In the genomic region with DNA sequence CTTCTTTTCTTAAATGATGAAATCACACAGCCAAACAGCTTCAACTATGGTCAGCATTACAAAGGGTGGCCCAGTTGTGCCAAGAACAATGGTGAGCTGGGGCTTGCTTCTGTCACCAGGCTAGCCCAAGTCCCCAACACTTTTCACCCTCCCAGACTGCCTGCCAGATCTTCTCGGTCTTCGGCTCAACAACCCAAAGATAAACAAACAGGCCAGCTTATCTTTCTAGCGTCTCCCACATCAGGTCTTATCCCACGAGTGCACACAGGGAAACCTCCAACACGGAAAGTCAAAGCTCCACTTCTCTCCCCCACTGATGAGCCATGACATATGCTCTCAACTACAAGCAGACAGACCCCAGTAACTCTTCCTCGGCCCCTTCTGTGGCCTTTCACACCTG, we compare ENCODE assay signal across 13 mouse cellular contexts. TPM values are rescaled to one million over a fixed set of nuclear protein-coding genes. Genes with fewer than 3 reads are reported as not detected.
A peak's percentile ranks its signal among the peaks of the same experiment; 100 is the strongest.
DNase-seq lines count a peak whose midpoint lies in the region; ATAC-seq and TF ChIP-seq lines count a peak whose summit lies in the region.
"Had no signal": no experiment of that assay in that cellular context is flagged by ENCODE, and none has a peak within 500 bp of the region (broad histone marks: within the 10 kb centered on the region; RNA-seq: fewer than 3 reads in every experiment).

No protein-coding gene starts in this region.

- H3K27ac ChIP-seq in embryonic facial prominence, embryonic 15.5 days (replicated peaks): peak overlapping the region; percentile 39; the same call in 1 of the 2 replicates
- H3K27ac ChIP-seq in embryonic facial prominence, embryonic 10.5 days (replicated peaks): no peak overlapping the region; the same call in 1 of the 2 replicates
- H3K27ac ChIP-seq in lung, embryonic 14.5 days (ENCODE audit: low read depth): peak overlapping the region; percentile 16
- no peak overlapping the region for H3K27ac ChIP-seq in liver, adult 2 months (replicated peaks; ENCODE audit: insufficient read depth, low read depth, low read length)
- H3K27ac ChIP-seq in hindbrain, embryonic 11.5 days (ENCODE audit: low read depth, low read length): no peak overlapping the region
- H3K27ac ChIP-seq: kidney, postnatal 0 days; midbrain, embryonic 12.5 days had no signal

- no peak overlapping the region for H3K4me2 ChIP-seq in embryonic facial prominence, embryonic 15.5 days (replicated peaks)
- no peak overlapping the region for H3K4me2 ChIP-seq in lung, embryonic 14.5 days
- no peak overlapping the region for H3K4me2 ChIP-seq in hindbrain, embryonic 11.5 days (replicated peaks; ENCODE audit: low read depth, low read length)
- H3K4me2 ChIP-seq: midbrain, embryonic 12.5 days had no signal

- no peak for DNase-seq in embryonic facial prominence, embryonic 10.5 days (ENCODE audit: low spot score)
- DNase-seq in lung, embryonic 14.5 days: no peak
- no peak for DNase-seq in lung, adult 2 months
- peak; percentile 16 for DNase-seq in liver, adult 2 months (ENCODE audit: extremely low read depth, low read depth, low spot score)
- no peak for DNase-seq in hindbrain, embryonic 11.5 days (ENCODE audit: low spot score)
- DNase-seq in right cerebral cortex, postnatal 4 days: no peak
- DNase-seq: gastrocnemius, postnatal 25 days; heart, postnatal 4 days; right cerebral cortex, postnatal 25 days had no signal

- no peak overlapping the region for H3K4me3 ChIP-seq in embryonic facial prominence, embryonic 15.5 days (replicated peaks)
- no peak overlapping the region for H3K4me3 ChIP-seq in embryonic facial prominence, embryonic 10.5 days
- no peak overlapping the region for H3K4me3 ChIP-seq in lung, embryonic 14.5 days (ENCODE audit: low read depth, low read length)
- no peak overlapping the region for H3K4me3 ChIP-seq in lung, adult 2 months (replicated peaks; ENCODE audit: extremely low read depth, low read depth, low read length)
- no peak overlapping the region for H3K4me3 ChIP-seq in liver, adult 2 months (ENCODE audit: insufficient read depth, low read depth, low read length)
- H3K4me3 ChIP-seq in hindbrain, embryonic 11.5 days (ENCODE audit: low read depth, low read length): no peak overlapping the region
- H3K4me3 ChIP-seq: midbrain, embryonic 12.5 days had no signal

- no peak for ATAC-seq in embryonic facial prominence, embryonic 15.5 days (ENCODE audit: insufficient number of reproducible peaks, low FRiP score, low TSS enrichment, low read depth)
- no peak; the same call in 1 of the 2 replicates for ATAC-seq in lung, embryonic 14.5 days (ENCODE audit: insufficient read depth)
- ATAC-seq in megakaryocyte progenitor cell, adult 5-6 weeks (replicated peaks; ENCODE audit: poor library complexity): peak; percentile 70
- ATAC-seq in hindbrain, embryonic 11.5 days (ENCODE audit: low FRiP score): no peak

- H3K79me2 ChIP-seq in liver, adult 2 months (ENCODE audit: control insufficient read depth, insufficient read depth, low read length): peaks cover 76% of the 10 kb centered on the region

- H3K36me3 ChIP-seq in embryonic facial prominence, embryonic 15.5 days: no peaks in the 10 kb centered on the region
- peaks cover 7% of the 10 kb centered on the region for H3K36me3 ChIP-seq in embryonic facial prominence, embryonic 10.5 days (replicated peaks)
- H3K36me3 ChIP-seq in lung, embryonic 14.5 days (ENCODE audit: insufficient read depth): no peaks in the 10 kb centered on the region
- no peaks in the 10 kb centered on the region for H3K36me3 ChIP-seq in liver, adult 2 months (ENCODE audit: control insufficient read depth, insufficient read depth, low read length)
- no peaks in the 10 kb centered on the region for H3K36me3 ChIP-seq in hindbrain, embryonic 11.5 days (ENCODE audit: control insufficient read depth, insufficient read depth, low read length)
- H3K36me3 ChIP-seq: midbrain, embryonic 12.5 days had no signal

- TF ChIP-seq CTCF in lung, embryonic 14.5 days (IDR thresholded peaks at IDR 0.05; ENCODE audit: low read depth): no peak
- TF ChIP-seq CTCF in lung, adult 2 months (IDR thresholded peaks at IDR 0.05; ENCODE audit: insufficient read depth, low read length): no peak
- no peak for TF ChIP-seq CTCF in liver, adult 2 months (IDR thresholded peaks at IDR 0.05; ENCODE audit: low read depth, low read length)

- no peak overlapping the region for H3K9ac ChIP-seq in embryonic facial prominence, embryonic 15.5 days
- no peak overlapping the region for H3K9ac ChIP-seq in lung, embryonic 14.5 days
- H3K9ac ChIP-seq in liver, adult 2 months (ENCODE audit: low read depth, low read length): no peak overlapping the region
- H3K9ac ChIP-seq in hindbrain, embryonic 11.5 days (ENCODE audit: low read depth, low read length): no peak overlapping the region
- H3K9ac ChIP-seq: midbrain, embryonic 12.5 days had no signal

- WGBS in embryonic facial prominence, embryonic 15.5 days: 60% methylated on average over 6 of the region's 6 CpGs
- 64% methylated on average over 6 of the region's 6 CpGs for whole genome bisulfite sequencing in embryonic facial prominence, embryonic 10.5 days
- 8% methylated on average over 6 of the region's 6 CpGs for WGBS in lung, embryonic 14.5 days
- 23% methylated on average over 6 of the region's 6 CpGs for WGBS in lung, adult 2 months
- 17% methylated on average over 6 of the region's 6 CpGs for WGBS in liver, adult 2 months
- 73% methylated on average over 6 of the region's 6 CpGs for WGBS in hindbrain, embryonic 11.5 days

- no peaks in the 10 kb centered on the region for H3K9me3 ChIP-seq in embryonic facial prominence, embryonic 15.5 days (replicated peaks)
- no peaks in the 10 kb centered on the region for H3K9me3 ChIP-seq in embryonic facial prominence, embryonic 10.5 days
- no peaks in the 10 kb centered on the region for H3K9me3 ChIP-seq in lung, embryonic 14.5 days (ENCODE audit: low read depth, low read length)
- H3K9me3 ChIP-seq in hindbrain, embryonic 11.5 days (ENCODE audit: control insufficient read depth, low read length): no peaks in the 10 kb centered on the region
- H3K9me3 ChIP-seq: midbrain, embryonic 12.5 days had no signal

- no peak for TF ChIP-seq POLR2A in lung, adult 2 months (IDR thresholded peaks at IDR 0.05; ENCODE audit: borderline replicate concordance, extremely low read depth, low read depth, low read length)
- no peak for TF ChIP-seq POLR2A in liver, adult 2 months (IDR thresholded peaks at IDR 0.05; ENCODE audit: extremely low read depth, insufficient read depth, low read length)

- H3K27me3 ChIP-seq in embryonic facial prominence, embryonic 15.5 days: no peaks in the 10 kb centered on the region
- H3K27me3 ChIP-seq in embryonic facial prominence, embryonic 10.5 days (replicated peaks; ENCODE audit: low read depth, poor library complexity, severe bottlenecking): no peaks in the 10 kb centered on the region
- no peaks in the 10 kb centered on the region for H3K27me3 ChIP-seq in lung, embryonic 14.5 days (ENCODE audit: insufficient read depth, low read length)
- no peaks in the 10 kb centered on the region for H3K27me3 ChIP-seq in liver, adult 2 months (ENCODE audit: control insufficient read depth, insufficient read depth, low read length)
- H3K27me3 ChIP-seq in hindbrain, embryonic 11.5 days (ENCODE audit: control insufficient read depth, insufficient read depth, low read length): no peaks in the 10 kb centered on the region
- H3K27me3 ChIP-seq: midbrain, embryonic 12.5 days had no signal

- peaks cover 47% of the 10 kb centered on the region for H3K4me1 ChIP-seq in embryonic facial prominence, embryonic 15.5 days
- H3K4me1 ChIP-seq in embryonic facial prominence, embryonic 10.5 days: peaks cover 65% of the 10 kb centered on the region
- peaks cover 42% of the 10 kb centered on the region for H3K4me1 ChIP-seq in lung, embryonic 14.5 days (ENCODE audit: insufficient read depth)
- peaks cover 23% of the 10 kb centered on the region for H3K4me1 ChIP-seq in lung, adult 2 months (ENCODE audit: control insufficient read depth, insufficient read depth, low read length)
- peaks cover 15% of the 10 kb centered on the region for H3K4me1 ChIP-seq in liver, adult 2 months (ENCODE audit: control insufficient read depth, insufficient read depth, low read length)
- H3K4me1 ChIP-seq in hindbrain, embryonic 11.5 days (replicated peaks; ENCODE audit: control insufficient read depth, insufficient read depth, low read length): no peaks in the 10 kb centered on the region

RNA-seq across cellular contexts. Expression of a gene that starts 24.1 kb away (rescaled TPM):
- polyA plus RNA-seq in embryonic facial prominence, embryonic 15.5 days (2015; fragmentation: Nextera tagmentation; extraction: Ambion mirVana): 40.0 and 41.7 TPM in 2 replicates
- 39.9 and 43.0 TPM in 2 replicates for polyA plus RNA-seq in embryonic facial prominence, embryonic 10.5 days (2016; fragmentation: Nextera tagmentation; extraction: Ambion mirVana)
- polyA plus RNA-seq in lung, embryonic 14.5 days (2014; fragmentation: Nextera tagmentation; extraction: Ambion mirVana): 50.3 and 51.7 TPM in 2 replicates
- 22.0 and 26.9 TPM in 2 replicates for polyA plus RNA-seq in lung, adult 2 months (2012; rRNA removed)
- 10.1 and 12.6 TPM in 2 replicates for total RNA-seq in liver, adult 2 months (2014; rRNA removed)
- polyA plus RNA-seq in liver, adult 2 months (2012; rRNA removed): 8.6 and 9.3 TPM in 2 replicates
- 97.1 and 100 TPM in 2 replicates for total RNA-seq in megakaryocyte progenitor cell, adult 5-6 weeks (2015)
- 73.4 and 76.7 TPM in 2 replicates for total RNA-seq in megakaryocyte progenitor cell, adult 5-6 weeks (2017)
- 33.3 and 37.2 TPM in 2 replicates for polyA plus RNA-seq in hindbrain, embryonic 11.5 days (2014; fragmentation: Nextera tagmentation; extraction: Ambion mirVana)

Comparison
In these comparisons a context has a peak if more than half of its experiments do, and no peak if none do; other contexts are left out.
1. H3K27ac ChIP-seq: peak in embryonic facial prominence, embryonic 15.5 days (single experiment) and lung, embryonic 14.5 days (single experiment); none in embryonic facial prominence, embryonic 10.5 days (single experiment), liver, adult 2 months (single experiment) and hindbrain, embryonic 11.5 days (single experiment).